Mouse (Mus musculus): Measurements from ENCODE around the gene Adprm.

DNA sequence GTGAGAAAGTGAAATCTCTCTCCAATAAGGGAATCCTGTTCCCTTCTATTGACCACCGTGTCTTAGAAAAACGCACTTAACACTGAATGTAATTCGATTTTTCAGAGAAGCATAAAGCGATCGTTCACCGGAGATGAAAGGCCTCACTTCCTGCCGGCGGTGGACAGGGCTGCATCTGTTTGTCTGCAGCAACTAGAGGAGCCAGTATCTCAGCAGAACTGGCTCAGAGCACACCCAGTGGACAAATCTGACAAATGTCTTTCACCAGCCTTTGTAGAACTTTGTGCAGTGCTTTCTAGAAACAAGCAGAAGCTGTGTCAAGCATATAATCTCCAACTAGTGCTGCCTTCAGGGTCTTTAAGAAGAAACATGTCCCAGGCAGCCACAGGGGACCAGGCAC is 42.0 kb downstream of the Adprm start:
- 0 out of 2 replicates have a peak, but pooled peaks have one; percentile 8 for TF ChIP-seq CTCF (IDR thresholded peaks at IDR 0.05; ENCODE audit: low read depth)
- TF ChIP-seq EP300 (IDR thresholded peaks at IDR 0.05; ENCODE audit: low read depth) = no peak
